Mouse (Mus musculus): ENCODE results near the gene Foxl2.

DNA sequence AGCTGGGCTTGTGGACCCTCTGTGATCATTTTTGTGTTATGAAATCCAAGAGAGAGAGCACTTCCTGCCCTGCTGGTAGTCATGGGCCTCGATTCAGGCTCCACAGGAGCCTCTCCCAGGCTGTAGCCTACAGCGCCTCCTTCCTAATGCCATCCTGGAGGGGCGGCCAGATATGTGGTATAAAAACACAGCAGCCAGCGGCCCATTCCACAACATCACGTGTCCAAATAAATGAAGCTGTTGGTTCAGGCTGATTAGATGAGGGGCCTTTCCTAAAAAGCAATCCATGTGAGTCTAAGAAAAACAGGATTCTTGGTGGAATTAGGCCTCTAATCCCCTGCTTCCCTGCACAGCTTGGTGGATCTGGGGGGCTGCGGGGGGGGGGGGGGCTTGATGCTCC, 22.2 kb upstream of the Foxl2 start:
- TF ChIP-seq POLR2A (IDR thresholded peaks at IDR 0.05; ENCODE audit: low read depth, low read length) (no peak), CTCF (IDR thresholded peaks at IDR 0.05; ENCODE audit: extremely low read depth, insufficient read length, insufficient replicate concordance, low read depth, low read length) (no peak)
